Mouse (Mus musculus) lung, postnatal 36 days (tissue): ENCODE measurements around the gene Mgat3.
A peak's percentile ranks its signal among the peaks of the same experiment; 100 is the strongest.

ENCODE experiments used
- DNase-seq: peaks from one replicate; pipeline ENCODE4 v3.0.0; 2022; ENCODE audit warnings: mixed read lengths

Gene Mgat3

DNA sequence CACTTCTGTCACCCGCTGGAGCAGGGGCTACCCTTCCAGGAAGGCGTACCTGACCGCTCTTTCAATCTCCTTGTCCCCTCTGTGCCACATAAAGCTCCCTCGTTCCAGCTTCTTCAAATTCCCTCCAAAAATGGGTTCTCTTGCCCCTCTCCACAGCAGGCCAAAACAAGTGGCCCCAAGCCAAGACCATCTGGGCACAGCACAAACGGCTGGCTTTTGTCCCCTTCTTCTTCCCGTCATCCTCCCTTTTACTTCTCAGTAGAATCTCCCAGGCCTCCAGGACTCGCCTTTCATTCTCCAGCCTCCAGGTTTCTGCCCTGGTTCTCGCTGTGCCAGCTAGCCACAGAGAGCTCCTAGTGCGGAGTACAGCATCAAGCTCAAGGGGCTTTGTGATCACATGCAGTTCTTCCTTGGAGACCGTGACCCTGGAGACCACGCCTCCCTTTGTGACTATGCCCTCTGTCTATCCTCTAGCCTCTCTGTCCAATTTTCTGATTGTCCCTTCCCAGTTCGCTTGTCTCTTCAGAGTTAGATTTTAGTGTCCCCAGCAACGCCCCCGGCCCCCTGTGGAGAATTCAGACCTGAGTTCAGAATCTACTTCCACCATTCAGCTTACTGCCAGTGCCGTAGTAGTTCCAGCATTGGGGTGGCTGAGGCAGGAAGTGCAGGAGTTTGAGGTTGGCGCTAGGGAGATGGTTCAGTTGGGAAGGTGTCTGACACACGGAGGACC, 54.7 kb downstream of the Mgat3 start:
- no peak for DNase-seq

GRCm38 (mm10) chr15:80232331-80232730, 58.8 kb downstream of the Mgat3 start:
- DNase-seq = no peak

- no peak for DNase-seq
Measured at GRCm38 (mm10) chr15:80233053-80233452, 59.5 kb downstream of the Mgat3 start.

- peak; percentile 99 for DNase-seq
Measured at GRCm38 (mm10) chr15:80233733-80234509, 60.4 kb downstream of the Mgat3 start, which contains the start of gene Mief1. TSS of gene Mief1 (plus strand) at chr15:80234018.

- no peak for DNase-seq
Measured at GRCm38 (mm10) chr15:80235535-80235934, 62.0 kb downstream of the Mgat3 start, which contains the start of gene AC140267.1. TSS of gene AC140267.1 (plus strand) at chr15:80235835.

DNA sequence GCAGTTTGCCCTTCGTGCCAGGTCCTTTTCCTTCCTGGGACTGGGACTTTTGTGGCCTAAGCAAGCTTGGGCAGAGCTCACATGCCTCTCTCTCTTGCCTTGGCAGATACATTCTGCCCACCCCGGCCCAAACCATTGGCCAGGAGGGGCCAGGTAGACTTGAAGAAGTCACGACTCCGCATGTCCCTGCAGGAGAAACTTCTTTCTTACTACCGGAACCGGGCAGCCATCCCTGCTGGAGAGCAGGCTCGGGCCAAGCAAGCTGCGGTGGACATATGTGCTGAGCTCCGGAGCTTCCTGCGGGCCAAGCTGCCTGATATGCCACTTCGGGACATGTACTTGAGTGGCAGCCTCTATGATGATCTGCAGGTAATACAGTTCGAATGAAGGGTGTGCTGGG, 74.6 kb downstream of the Mgat3 start:
- DNase-seq = no peak

- DNase-seq = no peak
Measured at GRCm38 (mm10) chr15:80248596-80248995, 75.1 kb downstream of the Mgat3 start.

GRCm38 (mm10) chr15:80249672-80250071, 76.2 kb downstream of the Mgat3 start:
- DNase-seq = no peak

DNA sequence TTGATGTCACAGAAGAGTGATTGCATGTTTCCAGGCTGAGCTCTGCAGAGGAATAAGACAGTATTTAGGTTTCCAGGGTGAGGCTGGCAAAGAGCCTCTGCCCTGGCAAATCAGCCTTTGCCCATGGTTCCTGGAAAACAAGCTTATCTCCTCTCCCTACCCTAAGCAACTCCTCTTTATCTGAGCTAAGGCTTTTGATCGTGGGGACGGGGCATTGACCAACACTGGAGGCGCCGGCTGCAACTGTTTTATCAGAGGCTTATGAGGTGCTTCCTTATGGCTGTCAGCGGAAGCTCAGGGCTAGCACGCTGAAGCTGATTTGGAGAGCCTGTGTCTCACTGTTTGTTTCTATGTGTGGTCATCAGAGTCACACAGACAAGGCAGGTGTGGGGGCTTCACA, 77.1 kb downstream of the Mgat3 start:
- no peak for DNase-seq

DNA sequence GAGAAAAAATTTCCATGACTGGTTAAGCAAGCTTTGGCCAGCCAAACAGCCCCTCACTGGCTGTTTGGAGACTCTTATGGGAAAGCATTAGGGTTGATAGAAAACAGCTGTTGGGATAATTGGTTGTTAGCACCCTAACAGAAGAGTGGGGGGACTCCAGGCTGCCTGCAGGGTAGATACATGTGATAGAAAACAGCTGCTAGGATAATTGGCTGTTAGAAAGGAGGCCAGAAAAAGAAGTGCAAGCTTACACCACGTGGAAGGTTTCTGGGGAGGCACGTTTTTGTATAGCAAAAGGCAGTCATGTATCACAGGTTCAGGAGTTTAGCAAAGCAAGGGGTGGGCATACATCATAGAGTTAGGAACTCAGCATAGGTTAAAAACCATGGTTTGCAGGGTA, 80.0 kb downstream of the Mgat3 start:
- DNase-seq = no peak

DNA sequence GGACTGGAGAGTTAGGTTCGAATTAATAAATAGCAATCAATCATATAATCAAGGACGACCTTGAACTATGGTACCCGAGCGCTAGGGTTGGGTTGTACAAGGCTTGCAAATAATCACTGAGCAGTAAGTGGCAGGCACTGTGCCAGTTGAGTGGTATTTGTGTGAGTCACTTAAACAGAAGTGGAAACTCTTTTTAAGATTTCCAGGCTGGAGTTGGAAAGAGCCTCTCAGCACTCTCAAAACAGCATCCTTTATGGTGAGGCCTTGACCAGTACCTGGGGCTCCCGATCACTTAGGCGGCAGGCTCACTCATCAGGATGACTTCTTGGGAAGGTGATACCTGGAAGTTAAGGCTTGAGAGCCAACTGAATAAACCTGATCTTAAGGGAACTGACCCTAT, 80.7 kb downstream of the Mgat3 start:
- peak; percentile 73 for DNase-seq

DNA sequence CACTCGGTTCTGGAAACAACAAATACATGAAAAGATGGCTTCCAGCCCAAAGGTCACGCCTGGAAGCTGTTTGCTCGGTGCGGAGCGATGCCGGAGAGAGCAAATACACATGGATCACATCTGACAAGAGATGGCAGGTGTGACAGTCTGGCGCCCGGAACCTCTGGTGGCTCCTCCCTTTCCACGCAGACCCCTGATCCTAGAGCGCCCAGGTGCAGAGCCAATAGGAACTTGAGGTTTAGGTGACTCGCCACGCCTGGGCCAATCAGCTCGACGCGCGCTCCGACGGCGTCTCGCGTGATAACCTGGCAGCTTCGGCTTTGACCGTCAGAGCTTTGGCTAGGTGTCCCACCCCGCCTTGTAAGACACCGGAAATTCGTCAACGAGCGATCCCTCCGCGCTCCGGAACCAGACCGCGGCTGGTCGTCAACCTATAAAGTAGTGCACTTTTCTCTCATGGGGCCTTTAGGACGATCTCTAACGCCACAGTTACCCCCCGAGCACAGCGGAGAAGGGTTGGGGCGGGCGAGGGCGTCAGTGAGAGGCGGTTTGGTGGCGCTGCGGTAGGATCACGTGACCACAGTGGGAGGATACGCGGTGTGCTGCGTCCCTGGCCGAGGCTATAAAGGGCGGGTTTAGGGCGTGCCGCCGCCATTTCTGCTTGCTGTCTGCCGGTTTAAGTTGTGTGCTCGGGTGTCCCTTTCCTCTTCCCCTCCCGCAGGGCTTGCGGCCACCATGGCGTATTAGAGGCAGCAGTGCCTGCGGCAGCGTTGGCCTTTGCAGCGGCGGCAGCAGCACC, 81.5 kb downstream of the Mgat3 start, which contains the start of gene Atf4:
Gene Atf4 (plus strand): TSS at position 338 of the 799 bp plus-strand sequence.
- peak; percentile 99 for DNase-seq

DNA sequence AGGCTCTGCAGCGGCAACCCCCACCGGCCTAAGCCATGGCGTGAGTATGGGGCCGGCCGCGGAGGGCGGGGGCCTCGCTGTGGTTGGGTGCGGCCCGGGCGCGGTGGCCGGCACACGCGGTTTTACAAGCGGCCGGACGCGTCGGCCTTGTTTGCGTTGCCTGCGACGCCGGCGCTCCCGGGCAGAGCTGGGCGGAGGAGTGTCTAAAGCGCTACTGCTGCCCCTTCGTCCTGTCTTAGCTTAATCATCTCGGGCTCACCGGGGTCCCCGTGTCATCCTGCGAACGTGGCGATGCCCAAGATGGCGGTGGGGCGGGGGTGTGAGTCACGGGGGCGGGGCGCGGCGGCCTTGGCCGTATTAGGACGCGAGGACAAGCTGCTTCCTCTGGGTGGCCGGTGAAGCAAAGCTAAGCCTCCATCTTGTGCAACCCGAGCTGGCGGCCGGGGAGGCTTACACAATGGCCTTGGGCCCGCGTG, 82.2 kb downstream of the Mgat3 start:
- peak; percentile 91 for DNase-seq

DNA sequence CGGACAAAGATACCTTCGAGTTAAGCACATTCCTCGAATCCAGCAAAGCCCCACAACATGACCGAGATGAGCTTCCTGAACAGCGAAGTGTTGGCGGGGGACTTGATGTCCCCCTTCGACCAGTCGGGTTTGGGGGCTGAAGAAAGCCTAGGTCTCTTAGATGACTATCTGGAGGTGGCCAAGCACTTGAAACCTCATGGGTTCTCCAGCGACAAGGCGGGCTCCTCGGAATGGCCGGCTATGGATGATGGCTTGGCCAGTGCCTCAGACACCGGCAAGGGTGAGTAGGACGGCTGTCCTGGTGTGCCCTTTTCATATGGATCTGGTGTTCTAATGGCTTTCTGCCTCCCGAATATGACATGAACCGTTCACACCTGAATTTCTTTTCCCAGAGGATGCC, 82.7 kb downstream of the Mgat3 start:
- DNase-seq = no peak

- no peak for DNase-seq
Measured at GRCm38 (mm10) chr15:80256656-80257601, 83.4 kb downstream of the Mgat3 start.

DNA sequence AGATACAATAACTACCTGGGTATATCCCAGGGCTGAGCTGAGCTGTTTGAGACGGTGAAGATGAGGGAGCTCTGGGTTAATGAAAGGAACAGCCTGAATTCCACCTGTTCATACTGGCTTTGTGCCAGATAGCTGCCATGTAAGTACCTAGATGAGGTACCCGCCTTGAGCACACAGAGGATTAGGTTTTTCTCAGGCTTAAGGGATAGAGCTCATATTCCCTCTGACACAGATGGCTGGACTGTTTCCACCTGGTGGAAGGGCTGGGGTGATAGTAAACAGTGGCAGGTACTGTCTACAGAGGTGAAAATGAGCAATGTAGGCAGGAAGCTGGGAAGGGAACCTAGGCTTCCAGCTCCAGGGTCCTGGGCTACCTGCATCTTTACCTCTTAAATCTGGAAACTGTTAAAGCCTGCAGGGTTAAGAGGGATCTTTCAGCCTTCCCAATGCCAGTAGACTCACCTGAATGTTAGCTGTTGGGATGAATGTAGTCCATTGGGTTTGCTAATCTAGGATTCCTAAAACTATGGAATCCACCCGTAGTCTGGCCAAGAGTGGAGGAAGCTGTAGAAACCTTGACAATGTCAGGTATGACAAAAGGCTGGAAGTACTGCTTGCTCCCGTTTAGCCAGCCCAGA, 84.2 kb downstream of the Mgat3 start:
- DNase-seq = peak; percentile 59

- DNase-seq = no peak
Measured at GRCm38 (mm10) chr15:80258240-80259170, 85.0 kb downstream of the Mgat3 start.

DNA sequence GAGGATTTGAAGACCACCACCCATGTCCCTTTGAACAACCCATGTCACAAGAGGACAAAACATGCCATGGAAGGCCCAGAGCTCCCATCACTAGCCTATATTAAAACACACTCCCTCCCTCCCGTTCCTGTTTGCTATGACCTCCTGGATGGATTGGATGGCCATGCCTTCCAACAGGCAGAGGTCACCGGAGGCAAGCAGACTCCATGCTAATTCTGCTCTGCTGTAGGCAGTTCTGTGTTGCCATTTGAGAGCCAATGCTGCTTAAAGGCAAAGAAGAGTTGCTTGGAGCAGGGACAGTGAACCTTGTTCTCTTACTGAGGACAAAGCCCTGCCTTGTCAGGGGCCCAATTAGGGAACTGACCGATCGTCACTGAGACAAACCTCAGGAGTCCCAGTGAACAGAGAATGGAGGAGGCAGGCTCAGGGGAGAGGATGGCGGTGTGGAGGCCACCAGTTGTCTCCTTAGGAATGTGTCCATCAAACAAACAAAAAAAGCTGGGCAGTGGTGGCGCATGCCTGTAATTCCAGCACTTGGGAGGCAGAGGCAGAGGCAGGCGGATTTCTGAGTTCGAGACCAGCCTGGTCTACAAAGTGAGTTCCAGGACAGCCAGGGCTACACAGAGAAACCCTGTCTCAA, 86.0 kb downstream of the Mgat3 start:
- DNase-seq = no peak

GRCm38 (mm10) chr15:80260677-80261076, 87.2 kb downstream of the Mgat3 start:
- DNase-seq = peak; percentile 91

DNA sequence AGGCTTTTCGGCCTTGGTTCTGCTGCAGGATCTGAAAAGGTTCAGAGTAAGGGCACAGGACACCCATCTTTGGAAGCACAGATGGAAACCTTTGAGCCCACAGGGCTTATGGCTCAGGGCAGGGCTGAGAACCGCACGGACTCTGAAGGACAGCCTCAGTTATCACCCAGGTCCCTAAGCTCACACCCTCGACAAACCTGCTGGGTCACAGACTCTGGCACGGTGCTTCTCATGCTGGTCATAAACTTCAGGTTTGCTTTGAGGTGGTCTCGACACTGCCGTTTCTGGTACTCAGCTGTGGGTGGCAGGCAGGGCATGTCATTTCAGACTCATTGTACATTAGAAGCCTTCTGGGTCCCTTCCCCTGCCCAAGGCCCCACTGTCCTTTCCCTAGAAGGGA, 87.6 kb downstream of the Mgat3 start:
- no peak for DNase-seq
